Mouse (Mus musculus) CD4-positive, CD25-positive, alpha-beta regulatory T cell, adult 2 months (primary cell): ENCODE measurements around the gene Sh3bgrl3.

ENCODE experiments used
- DNase-seq: peaks from one replicate; pipeline ENCODE4 v3.0.0-alpha.2; 2012; ENCODE audit warnings: low read depth, low spot score

Gene Sh3bgrl3

DNA sequence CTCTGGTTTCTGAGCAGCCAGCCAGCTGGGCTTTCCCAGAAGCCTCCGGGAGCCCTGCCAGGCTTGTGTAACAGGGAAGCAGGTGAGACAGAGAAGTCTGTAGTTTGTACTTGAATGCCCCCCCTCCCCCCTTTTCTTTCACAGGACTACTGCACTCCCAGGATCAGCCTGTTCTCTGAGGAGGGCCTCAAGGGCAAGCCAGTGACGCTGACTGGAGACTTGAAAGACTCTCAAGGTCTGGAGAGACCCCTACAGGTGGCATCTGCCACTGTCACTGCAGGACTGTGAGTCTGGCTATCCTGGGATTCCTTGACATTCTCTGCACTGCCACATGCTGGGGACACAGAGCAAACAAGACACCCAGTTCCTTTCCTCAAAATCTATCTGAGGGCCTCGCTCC, 49.9 kb downstream of the Sh3bgrl3 start:
- DNase-seq = peak; percentile 77
